Mouse (Mus musculus) layer of hippocampus, adult 11-12 months (tissue): ENCODE measurements at regions not wholly inside any gene's neighbourhood (a gene's known extent, or its start where the extent isn't known, plus 50 kb on each side); places are given as distances from the start of the nearest gene placed in this dataset.

ENCODE experiments used
- DNase-seq: peaks from one replicate; pipeline ENCODE4 v3.0.0; 2022; ENCODE audit warnings: low spot score

- DNase-seq: no peak
Observed at GRCm38 (mm10) chr10:54601993-54602392, 525.6 kb upstream of the Man1a start.

DNA sequence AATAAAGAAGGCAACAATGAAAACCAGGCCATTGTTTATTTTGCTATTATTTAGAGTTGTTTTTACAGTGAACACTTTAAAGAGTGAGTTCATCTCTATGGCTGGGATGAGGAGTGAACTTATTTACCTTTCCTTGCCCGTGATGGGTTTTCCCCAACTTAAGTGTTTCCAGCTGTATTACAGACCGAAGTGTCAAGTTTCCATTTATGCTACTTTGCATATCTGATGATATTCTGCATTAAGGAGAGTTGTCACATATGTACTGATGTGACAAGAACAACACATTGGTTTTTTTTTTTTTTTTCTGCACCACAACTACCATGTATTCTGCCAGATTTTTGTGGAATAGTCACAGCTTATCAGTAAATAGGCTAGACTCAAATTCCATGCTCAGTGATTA lies 518.7 kb upstream of the Man1a start:
- no peak for DNase-seq

DNA sequence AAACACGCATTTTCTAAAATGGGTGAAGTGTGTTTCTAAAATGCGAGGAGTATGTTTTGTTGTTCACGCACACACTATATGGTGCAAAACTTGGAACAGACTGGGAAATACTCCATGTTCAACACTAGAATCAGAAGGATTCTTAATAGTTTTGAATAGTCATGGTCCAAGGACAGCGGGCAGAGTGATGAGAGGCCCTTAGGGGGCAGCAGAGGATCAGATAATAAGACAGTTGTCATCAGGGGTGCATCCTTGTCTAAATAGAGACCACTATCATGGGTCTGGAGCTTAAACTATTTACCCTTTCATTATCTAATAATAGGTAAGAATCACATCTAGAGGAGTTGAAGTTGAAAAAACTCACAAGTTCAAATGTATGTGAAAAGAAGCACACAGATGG lies 482.2 kb upstream of the Man1a start:
- DNase-seq: no peak

- peak; percentile 23 for DNase-seq
Observed at GRCm38 (mm10) chr10:54551734-54552397, 475.5 kb upstream of the Man1a start.

GRCm38 (mm10) chr10:54550665-54551064 lies 474.3 kb upstream of the Man1a start:
- no peak for DNase-seq

DNA sequence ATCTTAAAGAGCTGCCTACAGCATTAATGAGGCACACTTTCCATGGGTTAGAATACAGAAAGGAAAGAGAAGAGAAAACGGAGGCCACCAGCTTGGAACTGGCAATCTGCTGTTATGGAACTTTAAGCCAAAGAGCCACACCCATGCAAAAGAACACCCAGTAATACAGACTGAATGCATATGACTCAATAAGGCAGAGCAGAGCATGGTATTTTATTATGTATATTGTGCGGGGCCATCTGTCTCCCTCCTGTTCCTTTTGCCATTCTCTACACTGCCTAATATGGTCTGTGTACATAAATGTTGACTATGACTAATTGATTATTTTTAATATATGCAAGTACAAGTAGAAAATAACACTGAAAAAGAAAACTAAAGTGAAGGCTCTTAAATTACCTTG lies 472.6 kb upstream of the Man1a start:
- peak; percentile 44 for DNase-seq

DNA sequence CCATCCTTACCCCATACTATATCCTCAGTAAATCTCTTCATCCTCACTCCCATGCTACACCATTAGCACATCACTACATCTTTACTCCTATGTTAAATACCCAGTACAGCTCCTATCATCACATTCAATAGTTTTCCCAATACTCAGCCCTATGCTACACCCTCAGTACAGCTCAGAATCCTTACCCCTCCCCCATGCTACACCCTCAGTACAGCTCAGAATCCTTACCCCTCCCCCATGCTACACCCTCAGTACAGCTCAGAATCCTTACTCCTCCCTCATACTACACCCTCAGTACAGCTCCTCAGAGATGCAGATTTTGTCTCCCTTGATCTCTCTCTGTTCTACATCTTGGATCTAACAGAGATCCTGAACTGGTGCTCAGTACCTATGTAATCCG lies 472.1 kb upstream of the Man1a start:
- no peak for DNase-seq

GRCm38 (mm10) chr10:54532581-54532980 lies 456.2 kb upstream of the Man1a start:
- DNase-seq: no peak

GRCm38 (mm10) chr10:54510776-54511175 lies 434.4 kb upstream of the Man1a start:
- DNase-seq: no peak

DNA sequence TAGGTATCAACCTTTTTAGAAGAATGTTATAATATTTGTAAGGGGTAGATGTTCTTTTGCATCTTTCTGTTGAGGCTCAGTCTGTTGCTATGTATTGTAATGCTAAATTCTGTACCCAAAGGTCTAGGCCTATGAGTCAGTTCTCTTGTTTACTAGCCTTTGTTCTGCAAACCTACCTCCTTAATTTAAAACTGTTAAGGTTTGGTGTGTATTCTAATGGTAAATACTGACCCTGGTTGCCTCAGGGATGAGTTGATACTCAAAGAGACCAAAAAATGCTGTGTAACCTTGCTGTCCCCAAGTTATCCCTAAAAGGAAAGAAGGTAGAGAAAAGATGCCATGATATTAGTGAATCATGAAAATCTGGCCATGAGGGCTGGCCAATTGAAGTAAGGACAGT lies 433.4 kb upstream of the Man1a start:
- no peak for DNase-seq
